Mouse (Mus musculus): ENCODE results near the gene Krt32. TPM values are rescaled to one million over a fixed set of nuclear protein-coding genes. Genes with fewer than 3 reads are reported as not detected.

Gene Krt32
- polyA plus RNA-seq, 1 experiment from 2014 or later = 0.70 TPM

DNA sequence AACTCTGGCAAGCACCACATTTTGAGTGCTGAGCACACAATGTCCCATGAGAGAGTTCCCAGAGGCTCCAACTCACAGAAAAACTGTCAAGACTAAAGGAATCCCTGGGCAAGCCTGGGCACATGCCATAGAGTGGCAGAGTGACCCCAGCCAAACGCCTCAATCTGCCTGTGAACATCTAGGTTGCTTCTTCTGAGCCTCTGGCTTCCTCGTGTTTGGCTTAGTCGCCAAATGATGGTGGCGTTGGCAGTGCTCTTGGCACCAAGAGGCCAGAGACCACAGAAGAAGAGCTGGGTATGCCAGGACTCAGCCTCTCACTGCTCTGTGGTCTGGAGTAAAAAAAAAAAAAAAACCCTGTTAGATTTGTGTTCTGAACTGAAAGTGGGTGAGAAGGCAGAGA lies 12.4 kb upstream of the Krt32 start:
- H3K27ac ChIP-seq = no peak overlapping the region
- no peak for ATAC-seq (ENCODE audit: insufficient number of reproducible peaks, insufficient read depth, low FRiP score, low TSS enrichment, low read depth)
- no peak overlapping the region for H3K4me3 ChIP-seq
- H3K27me3 ChIP-seq = 0 out of 2 replicates have a peak, but pooled peaks cover 3% of the 10 kb centered on the region
- H3K9me3 ChIP-seq = no peaks in the 10 kb centered on the region
- no peaks in the 10 kb centered on the region for H3K4me1 ChIP-seq
- 79% methylated on average over 4 of the region's 4 CpGs for WGBS
- H3K4me2 ChIP-seq = no peak overlapping the region
- no peaks in the 10 kb centered on the region for H3K36me3 ChIP-seq
- H3K9ac ChIP-seq = no peak overlapping the region

DNA sequence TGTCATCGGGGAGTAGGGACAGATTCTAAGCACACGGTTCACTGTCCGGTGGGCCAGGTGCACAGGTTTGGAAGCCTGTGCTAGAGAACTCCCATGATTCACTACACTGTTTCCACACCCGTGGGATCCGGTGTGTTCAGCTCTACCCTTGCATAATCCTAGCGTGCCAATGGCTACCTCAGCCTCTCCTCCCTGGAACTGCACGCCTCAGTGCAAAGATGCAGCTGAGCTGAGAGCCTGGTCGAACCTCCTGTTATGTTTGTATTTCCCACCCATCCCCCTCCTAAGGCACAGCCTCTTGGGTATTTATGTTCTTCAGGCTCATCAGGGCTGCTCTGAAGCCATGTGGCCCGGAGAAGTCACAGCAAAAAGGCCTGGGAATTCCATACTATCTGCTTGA lies 9.8 kb upstream of the Krt32 start:
- no peak for ATAC-seq (ENCODE audit: insufficient number of reproducible peaks, insufficient read depth, low FRiP score, low TSS enrichment, low read depth)
- H3K4me2 ChIP-seq = no peak overlapping the region
- H3K4me3 ChIP-seq = no peak overlapping the region
- H3K9me3 ChIP-seq = no peaks in the 10 kb centered on the region
- no peak overlapping the region for H3K27ac ChIP-seq
- H3K4me1 ChIP-seq = no peaks in the 10 kb centered on the region
- no peak overlapping the region for H3K9ac ChIP-seq
- H3K27me3 ChIP-seq = no peaks in the 10 kb centered on the region
- 70% methylated on average over 9 of the region's 9 CpGs for WGBS
- H3K36me3 ChIP-seq = no peaks in the 10 kb centered on the region

DNA sequence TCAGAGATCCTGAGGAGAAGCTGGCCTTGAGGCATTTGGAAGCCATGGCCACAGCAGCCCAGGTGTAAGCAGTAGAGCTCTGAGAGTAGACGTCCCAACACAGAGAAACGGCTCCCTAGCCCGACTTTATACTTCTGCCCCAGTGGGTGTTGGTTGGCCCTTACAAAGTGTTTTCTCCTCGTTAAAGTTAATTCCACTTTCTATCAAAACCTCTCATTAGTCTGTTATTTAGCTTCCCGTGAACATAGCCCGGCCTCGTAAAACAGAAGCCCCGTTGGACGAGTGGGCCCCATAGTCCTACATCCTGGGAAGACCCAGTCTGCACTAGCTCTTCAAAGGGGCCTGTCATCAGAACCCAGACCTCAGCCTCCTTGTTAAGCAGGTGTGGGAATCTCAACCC lies 8.1 kb upstream of the Krt32 start, which contains the start of gene Krt35:
TSS of gene Krt35 (minus strand) at position 101 of the 400 bp plus-strand sequence.
- H3K4me3 ChIP-seq = no peak within 1 kb of the TSS
- H3K36me3 ChIP-seq = no peaks in the 10 kb centered on the region
- no peak for ATAC-seq (ENCODE audit: insufficient number of reproducible peaks, insufficient read depth, low FRiP score, low TSS enrichment, low read depth)
- H3K27ac ChIP-seq = no peak within 1 kb of the TSS
- WGBS = 84% methylated on average over 9 of the region's 9 CpGs
- H3K9ac ChIP-seq = no peak within 1 kb of the TSS
- H3K4me1 ChIP-seq = no peaks in the 10 kb centered on the region
- no peaks in the 10 kb centered on the region for H3K9me3 ChIP-seq
- no peaks in the 10 kb centered on the region for H3K27me3 ChIP-seq
- no peak within 1 kb of the TSS for H3K4me2 ChIP-seq

DNA sequence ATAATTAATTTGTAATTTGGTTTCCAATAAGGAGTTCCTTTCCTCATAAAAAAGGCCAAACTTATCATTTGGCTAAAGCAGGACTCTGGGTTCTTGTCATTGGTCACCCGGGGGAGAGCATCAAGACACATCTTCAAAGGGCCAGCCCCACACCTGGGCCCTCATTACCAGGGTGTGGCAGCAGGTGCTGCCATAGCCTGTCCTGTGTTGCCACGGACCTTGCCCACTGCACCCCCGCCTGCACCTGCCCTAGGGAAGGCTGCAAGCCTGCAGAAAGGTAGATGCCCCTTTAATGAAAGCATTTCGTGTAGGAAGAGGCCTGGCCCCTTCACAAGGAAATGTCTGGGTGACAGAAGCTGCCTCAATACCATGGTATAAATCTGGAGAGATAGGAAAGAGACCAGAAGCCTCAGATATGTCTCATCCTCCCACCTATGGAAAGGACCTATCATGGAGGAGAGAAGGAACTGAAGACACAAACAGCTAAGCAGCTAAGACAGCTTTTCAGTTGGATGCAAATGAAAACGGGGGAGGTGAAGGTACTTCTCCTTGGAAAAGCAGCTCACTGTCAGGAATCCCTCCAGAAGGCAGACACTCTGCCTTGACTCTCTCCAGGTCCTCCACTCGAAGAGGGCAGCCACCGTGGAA lies 476 bp upstream of the Krt32 start:
- H3K4me2 ChIP-seq = no peak overlapping the region
- H3K27me3 ChIP-seq = no peaks in the 10 kb centered on the region
- ATAC-seq (ENCODE audit: insufficient number of reproducible peaks, insufficient read depth, low FRiP score, low TSS enrichment, low read depth) = no peak
- no peak overlapping the region for H3K4me3 ChIP-seq
- no peak overlapping the region for H3K9ac ChIP-seq
- 61% methylated on average over 7 of the region's 7 CpGs for WGBS
- H3K27ac ChIP-seq = no peak overlapping the region
- no peaks in the 10 kb centered on the region for H3K36me3 ChIP-seq
- no peaks in the 10 kb centered on the region for H3K4me1 ChIP-seq
- H3K9me3 ChIP-seq = 0 out of 2 replicates have a peak, but pooled peaks cover 4% of the 10 kb centered on the region

DNA sequence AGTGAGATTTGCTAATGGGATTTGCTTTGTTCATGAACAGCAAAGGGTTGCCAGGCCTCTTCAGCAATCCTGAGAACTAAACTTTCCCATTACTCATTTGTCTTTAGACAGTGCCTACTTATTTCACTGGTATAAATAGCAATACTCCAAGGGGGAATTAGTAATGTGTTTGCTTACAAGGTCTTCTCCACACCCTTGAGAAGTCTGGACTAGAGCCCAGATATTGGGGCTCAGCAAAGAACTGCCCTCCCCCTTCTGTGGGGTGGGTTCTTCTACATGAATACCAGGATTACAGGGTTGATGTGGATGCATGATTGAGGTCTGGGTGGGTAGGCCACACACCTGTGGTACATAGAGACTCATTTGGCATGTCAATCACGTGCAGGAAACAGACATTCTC lies 14.2 kb downstream of the Krt32 start:
- Histone ChIP-seq H3K4me1 (no peaks in the 10 kb centered on the region), H3K9me3 (no peaks in the 10 kb centered on the region), H3K27ac (0 out of 2 replicates have a peak overlapping the region, but pooled peaks have one; percentile 40), H3K4me3 (no peak overlapping the region), H3K4me2 (no peak overlapping the region), H3K27me3 (no peaks in the 10 kb centered on the region), H3K9ac (no peak overlapping the region), H3K36me3 (no peaks in the 10 kb centered on the region)
- WGBS = 44% methylated on average over 1 of the region's 1 CpGs
- ATAC-seq (ENCODE audit: insufficient number of reproducible peaks, insufficient read depth, low FRiP score, low TSS enrichment, low read depth) = no peak

DNA sequence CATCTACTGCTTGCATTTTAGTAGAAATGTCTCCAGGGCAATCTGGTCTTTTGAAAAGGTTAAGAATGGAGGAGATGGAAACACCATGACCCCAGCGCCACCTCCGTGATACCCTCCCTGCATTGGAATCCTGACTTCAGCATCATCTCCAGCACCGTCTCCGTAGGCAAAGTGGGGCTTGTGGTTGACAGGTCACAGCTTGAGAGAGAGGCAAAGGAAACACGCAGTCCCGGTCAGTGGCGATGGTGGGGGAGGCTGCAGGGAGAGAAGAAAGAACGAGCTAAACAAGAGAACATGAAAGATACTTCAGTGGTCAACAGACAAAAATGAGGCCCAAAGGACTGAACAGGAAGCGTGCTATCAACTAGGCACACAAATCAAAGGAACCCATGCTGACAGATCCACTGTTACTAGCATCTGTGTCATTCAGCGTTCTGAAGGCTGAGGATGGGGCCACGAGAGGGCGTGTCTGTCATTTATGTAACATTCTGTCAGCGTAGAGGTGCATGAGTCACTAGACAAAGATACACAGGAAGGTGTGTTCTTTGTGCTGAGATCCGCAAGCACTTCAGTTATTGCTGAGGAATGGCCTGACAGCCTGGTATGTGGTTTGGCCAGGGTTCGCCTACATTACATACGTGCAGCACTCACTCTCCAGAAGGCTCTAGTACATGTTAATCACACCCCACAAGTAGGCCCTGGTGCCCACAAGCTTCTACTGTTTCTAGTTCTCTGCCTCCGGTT lies 20.6 kb downstream of the Krt32 start:
- Histone ChIP-seq H3K9ac (no peak overlapping the region), H3K9me3 (no peaks in the 10 kb centered on the region), H3K27ac (0 out of 2 replicates have a peak overlapping the region, but pooled peaks have one; percentile 28), H3K4me1 (no peaks in the 10 kb centered on the region; the same call in 1 of the 2 replicates), H3K27me3 (no peaks in the 10 kb centered on the region), H3K4me2 (no peak overlapping the region), H3K36me3 (no peaks in the 10 kb centered on the region), H3K4me3 (no peak overlapping the region)
- WGBS = 69% methylated on average over 17 of the region's 17 CpGs
- ATAC-seq (ENCODE audit: insufficient number of reproducible peaks, insufficient read depth, low FRiP score, low TSS enrichment, low read depth) = no peak

DNA sequence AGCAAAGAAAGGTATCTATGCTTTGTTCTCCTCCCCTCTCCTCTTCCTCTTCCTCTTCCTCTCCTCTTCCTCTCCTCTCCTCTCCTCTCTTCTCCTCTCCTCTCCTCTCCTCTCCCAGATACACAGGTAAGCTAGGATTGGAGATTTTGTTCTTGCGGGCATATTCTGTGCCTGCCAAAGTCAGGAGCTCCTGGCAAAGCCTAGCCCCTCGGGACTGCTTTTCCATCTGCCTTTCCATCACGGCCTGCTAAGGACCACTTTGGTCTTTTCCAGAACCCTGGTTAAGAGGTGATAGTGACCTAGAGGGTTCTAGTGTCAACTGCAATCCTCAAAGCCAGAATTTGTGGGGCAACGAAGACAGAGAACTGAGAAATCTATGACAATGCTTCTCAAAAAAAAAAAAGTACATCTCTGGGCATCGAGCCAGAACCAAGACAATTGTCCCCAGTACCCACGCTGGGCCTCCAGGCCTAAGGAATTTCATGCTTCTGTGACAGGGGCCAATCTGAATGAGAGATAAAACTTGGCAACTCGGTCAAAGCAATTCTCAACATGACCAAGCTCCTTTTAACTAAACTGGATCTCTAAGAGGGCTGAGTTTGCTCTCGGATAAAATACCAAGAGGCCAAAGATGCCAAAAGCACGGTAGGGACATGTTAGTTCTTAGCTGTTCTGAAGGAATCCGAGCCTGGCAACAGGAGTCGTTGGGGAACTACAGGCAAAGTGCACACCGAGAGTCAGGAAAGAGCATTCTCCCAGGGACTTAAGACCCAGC lies 21.6 kb downstream of the Krt32 start:
- no peaks in the 10 kb centered on the region for H3K9me3 ChIP-seq
- WGBS = 72% methylated on average over 12 of the region's 12 CpGs

DNA sequence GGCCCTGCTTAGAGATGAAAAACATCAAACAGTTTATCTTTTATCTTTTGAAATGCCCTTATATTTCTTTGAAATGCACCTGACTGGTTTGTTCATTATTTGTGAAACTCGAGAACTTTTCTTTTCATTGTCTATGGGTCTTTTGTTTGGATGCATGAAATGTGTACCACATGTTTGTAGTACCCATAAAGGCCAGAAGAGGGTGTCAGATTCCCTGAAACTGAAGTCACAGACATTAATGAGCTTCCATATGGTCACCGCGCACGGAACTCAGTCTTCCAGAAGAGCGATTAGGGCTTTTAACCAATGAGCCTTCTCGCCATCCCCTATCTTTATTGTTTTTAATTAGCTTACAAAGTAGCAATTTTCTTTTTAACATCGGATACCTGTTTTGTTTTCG lies 29.2 kb downstream of the Krt32 start:
- Histone ChIP-seq H3K4me3 (no peak overlapping the region), H3K27me3 (no peaks in the 10 kb centered on the region), H3K27ac (no peak overlapping the region), H3K4me1 (no peaks in the 10 kb centered on the region), H3K36me3 (no peaks in the 10 kb centered on the region), H3K9me3 (no peaks in the 10 kb centered on the region), H3K9ac (no peak overlapping the region), H3K4me2 (no peak overlapping the region)
- no peak for ATAC-seq (ENCODE audit: insufficient number of reproducible peaks, insufficient read depth, low FRiP score, low TSS enrichment, low read depth)
- 66% methylated on average over 8 of the region's 8 CpGs for WGBS

More for the DNA sequence above, 21.6 kb downstream of the Krt32 start:
- H3K27ac ChIP-seq = no peak overlapping the region
- no peak overlapping the region for H3K4me2 ChIP-seq
- H3K27me3 ChIP-seq = no peaks in the 10 kb centered on the region
- no peak overlapping the region for H3K4me3 ChIP-seq
- no peaks in the 10 kb centered on the region; the same call in 1 of the 2 replicates for H3K4me1 ChIP-seq
- no peaks in the 10 kb centered on the region for H3K36me3 ChIP-seq
- no peak for ATAC-seq (ENCODE audit: insufficient number of reproducible peaks, insufficient read depth, low FRiP score, low TSS enrichment, low read depth)
- no peak overlapping the region for H3K9ac ChIP-seq

DNA sequence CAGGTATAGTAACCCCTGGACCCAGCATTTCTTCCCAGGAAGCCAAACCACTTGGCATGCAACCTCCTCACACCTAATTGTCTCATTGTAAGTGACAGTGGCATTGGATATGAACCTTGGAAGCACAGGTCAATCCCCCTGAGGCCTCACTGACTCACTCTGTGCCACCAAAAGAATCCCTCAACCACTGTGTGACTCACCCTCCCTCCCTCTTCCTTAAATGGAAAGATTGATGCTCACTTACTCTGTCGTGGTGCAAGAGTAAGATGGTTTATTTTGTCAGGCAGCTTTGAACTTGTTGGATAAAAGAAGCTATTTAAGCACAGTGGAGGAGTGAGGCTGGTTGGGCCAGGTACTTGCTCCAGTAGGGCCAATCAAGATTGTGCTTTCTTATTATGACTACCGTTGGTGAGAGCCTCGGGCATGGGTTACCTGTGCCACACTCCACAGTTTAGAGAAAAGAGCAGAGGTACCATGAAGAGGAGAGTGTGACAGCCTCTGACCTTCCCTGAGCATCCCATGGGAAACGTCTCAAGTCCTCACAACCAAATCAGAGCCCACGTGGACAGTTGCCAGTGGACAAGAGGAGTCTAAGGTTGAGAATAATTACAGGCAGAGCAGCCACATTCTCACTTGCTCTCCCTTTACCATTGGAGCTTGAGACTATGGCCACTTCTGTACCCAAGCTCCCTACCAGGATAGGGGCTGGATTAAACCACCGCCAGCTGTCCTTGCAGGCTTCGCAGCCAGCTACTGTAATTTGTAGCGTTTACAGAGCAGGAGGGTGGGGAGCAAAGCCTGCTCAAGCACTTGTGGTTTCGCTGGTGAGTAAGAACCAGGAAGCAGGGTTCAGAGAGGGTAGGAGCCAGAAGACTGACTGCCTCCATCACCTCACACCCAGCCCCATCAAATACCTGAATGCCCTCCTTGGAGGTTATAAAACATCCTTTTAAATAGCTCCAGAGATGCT lies 32.1 kb downstream of the Krt32 start:
- H3K27me3 ChIP-seq = no peaks in the 10 kb centered on the region
- WGBS = 70% methylated on average over 9 of the region's 9 CpGs
- ATAC-seq (ENCODE audit: insufficient number of reproducible peaks, insufficient read depth, low FRiP score, low TSS enrichment, low read depth) = no peak
- no peaks in the 10 kb centered on the region for H3K4me1 ChIP-seq
- no peak overlapping the region for H3K9ac ChIP-seq
- H3K36me3 ChIP-seq = no peaks in the 10 kb centered on the region
- no peak overlapping the region for H3K4me2 ChIP-seq
- H3K27ac ChIP-seq = no peak overlapping the region
- H3K9me3 ChIP-seq = no peaks in the 10 kb centered on the region
- H3K4me3 ChIP-seq = no peak overlapping the region

DNA sequence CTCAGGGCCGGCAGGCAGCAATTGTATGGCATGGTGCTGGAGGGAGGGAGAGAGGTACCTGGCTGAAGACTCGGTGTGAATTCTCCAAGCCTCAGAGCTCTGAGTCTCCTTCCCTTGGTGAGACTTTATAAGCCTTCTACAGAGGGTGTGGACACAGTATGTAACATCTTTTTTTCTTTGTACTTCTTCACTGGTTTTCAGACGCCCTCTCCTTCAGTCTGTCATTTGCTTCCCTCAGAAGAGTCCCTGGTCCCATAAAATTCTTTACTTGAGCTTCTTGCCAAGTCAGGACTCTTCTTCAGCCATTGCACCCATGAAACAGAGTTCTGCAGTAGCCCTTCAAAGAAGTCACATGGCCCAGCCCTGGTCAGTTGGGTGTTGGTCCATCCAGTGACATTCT lies 37.6 kb downstream of the Krt32 start, which contains the start of gene Krt31:
TSS of gene Krt31 (minus strand) at position 101 of the 400 bp plus-strand sequence.
- Histone ChIP-seq H3K36me3 (no peaks in the 10 kb centered on the region), H3K27ac (no peak within 1 kb of the TSS), H3K27me3 (no peaks in the 10 kb centered on the region), H3K4me3 (no peak within 1 kb of the TSS), H3K4me1 (no peaks in the 10 kb centered on the region), H3K9ac (no peak within 1 kb of the TSS), H3K9me3 (no peaks in the 10 kb centered on the region), H3K4me2 (no peak within 1 kb of the TSS)
- 77% methylated on average over 3 of the region's 3 CpGs for WGBS
- ATAC-seq (ENCODE audit: insufficient number of reproducible peaks, insufficient read depth, low FRiP score, low TSS enrichment, low read depth) = no peak

DNA sequence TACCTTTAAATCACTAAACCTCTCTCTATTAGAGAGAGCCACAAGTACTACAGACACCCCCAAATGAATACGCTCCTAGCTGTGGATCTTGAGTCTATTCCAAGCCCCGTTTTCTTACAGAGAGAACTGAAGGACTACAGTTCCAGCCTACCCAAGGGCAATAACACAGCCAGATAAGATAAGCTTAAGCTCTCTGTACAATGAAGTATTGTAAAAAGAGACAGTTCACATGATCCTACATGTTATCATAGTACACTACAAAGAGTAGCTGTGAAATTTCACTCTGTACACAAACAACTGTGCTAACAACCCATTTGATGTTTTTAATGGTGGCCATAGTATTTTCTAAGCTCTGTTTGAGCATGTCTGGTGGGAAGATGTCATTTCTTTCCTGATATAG lies 40.8 kb downstream of the Krt32 start:
- Histone ChIP-seq H3K4me3 (no peak overlapping the region), H3K36me3 (no peaks in the 10 kb centered on the region), H3K27ac (no peak overlapping the region), H3K4me1 (no peaks in the 10 kb centered on the region), H3K4me2 (no peak overlapping the region), H3K27me3 (no peaks in the 10 kb centered on the region), H3K9ac (no peak overlapping the region), H3K9me3 (no peaks in the 10 kb centered on the region)
- ATAC-seq (ENCODE audit: insufficient number of reproducible peaks, insufficient read depth, low FRiP score, low TSS enrichment, low read depth) = no peak
- 86% methylated on average over 2 of the region's 2 CpGs for WGBS

Data from embryonic facial prominence, embryonic 13.5 days (tissue).